Mouse (Mus musculus) heart, adult 10 weeks (tissue): ENCODE results near the gene Tmem25. TPM values are rescaled to one million over a fixed set of nuclear protein-coding genes. Genes with fewer than 3 reads are reported as not detected.

Source experiments
- polyA plus RNA-seq: library from polyadenylated mRNA; stranded (reverse); fragments of 350-450 nt; fragmentation: Illumina TruSeq; extraction: RNeasy Lipid Tissue Mini Kit (QIAGEN cat#74804); gene quantifications from one replicate; pipeline ENCODE4 v1.2.3, GENCODE M21; 2014; ENCODE audit warnings: low read depth, low replicate concordance

Tmem25 gene
- polyA plus RNA-seq = 10.4 TPM

DNA sequence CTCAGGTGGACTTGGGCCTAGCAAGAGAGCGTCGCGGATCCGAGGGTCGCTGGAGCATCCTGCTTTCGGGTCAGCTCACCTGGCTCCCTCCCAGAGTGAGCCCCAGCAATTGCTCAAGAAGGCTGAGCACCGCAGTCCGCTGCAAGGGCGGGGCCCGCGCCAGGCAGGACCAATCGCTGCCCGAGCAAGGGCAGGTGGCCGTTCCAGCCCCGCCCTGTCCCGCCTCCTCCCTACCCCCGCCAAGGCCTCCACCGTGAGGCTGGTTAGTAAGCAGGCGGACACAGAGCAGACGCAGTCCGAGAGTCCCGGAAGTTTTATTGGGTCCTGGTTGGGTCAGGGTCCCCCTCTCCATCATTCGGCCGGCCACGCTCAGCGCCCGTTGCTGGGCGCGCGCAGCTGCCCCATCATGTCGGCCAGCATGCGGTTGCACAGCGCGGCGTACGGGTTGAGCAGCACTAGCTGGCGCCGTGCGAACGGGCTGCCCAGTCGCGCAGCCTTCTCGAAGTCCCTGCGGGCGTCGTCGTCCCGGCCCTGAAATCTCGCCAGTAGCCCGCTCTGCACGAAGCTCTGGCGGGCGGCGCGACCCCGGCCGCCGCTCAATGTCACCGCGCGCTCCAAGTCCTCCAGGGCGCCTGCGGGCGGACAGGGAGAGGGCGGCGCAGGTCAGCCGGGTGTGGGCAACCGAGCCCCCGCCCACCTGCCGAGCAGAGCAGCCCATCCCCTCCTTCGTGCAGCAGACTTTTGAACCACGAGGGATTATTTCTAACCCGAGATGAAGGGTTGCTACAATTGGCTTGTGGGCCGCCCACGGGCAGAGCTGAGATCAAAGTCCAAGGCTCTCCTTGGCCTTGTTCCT lies at the start of gene Tmem25:
TSS of gene Tmem25 (minus strand) at position 206 of the 856 bp plus-strand sequence.

GRCm38 (mm10) chr9:44802808-44803450 lies 3.8 kb upstream of the Tmem25 start, which contains the start of gene Ttc36:
Gene Ttc36, minus strand, starts transcription at chr9:44803072.

GRCm38 (mm10) chr9:44767101-44768028 lies 31.7 kb downstream of the Tmem25 start, which contains the start of the genes Arcn1 and Ift46:
Gene Arcn1, minus strand, starts transcription at chr9:44767845.
Gene Ift46, plus strand, starts transcription at chr9:44767908.

Other genes with a start within 250 kb of the Tmem25 start
- gene Cxcr5, start 237.4 kb downstream of the Tmem25 start, polyA plus RNA-seq = 0.39 TPM
- 67.0 TPM for gene Ddx6, start 194.4 kb downstream of the Tmem25 start, polyA plus RNA-seq
- gene Treh, start 126.1 kb downstream of the Tmem25 start, polyA plus RNA-seq = not detected
- gene Phldb1, start 64.1 kb downstream of the Tmem25 start, polyA plus RNA-seq = 102 TPM
- 71.8 TPM for gene Arcn1, start 31.5 kb downstream of the Tmem25 start, polyA plus RNA-seq
- gene Ift46, start 31.4 kb downstream of the Tmem25 start, polyA plus RNA-seq = 27.7 TPM
- gene Ttc36, start 3.8 kb upstream of the Tmem25 start, polyA plus RNA-seq = not detected
- gene Kmt2a, start 82.0 kb upstream of the Tmem25 start, polyA plus RNA-seq = 13.0 TPM
- gene Atp5l, start 121.4 kb upstream of the Tmem25 start, polyA plus RNA-seq = 2,238 TPM
- 25.2 TPM for gene Ube4a, start 166.3 kb upstream of the Tmem25 start, polyA plus RNA-seq
- gene Cd3g, start 181.1 kb upstream of the Tmem25 start, polyA plus RNA-seq = not detected
- gene Cd3d, start 182.5 kb upstream of the Tmem25 start, polyA plus RNA-seq = 0.29 TPM
- gene Cd3e, start 210.3 kb upstream of the Tmem25 start, polyA plus RNA-seq = not detected
- 0.63 TPM for gene Mpzl2, start 240.5 kb upstream of the Tmem25 start, polyA plus RNA-seq